Mouse (Mus musculus) A20 (cell line): ENCODE measurements around the gene Tenm2.

Experiments
- DNase-seq: peaks from one replicate; pipeline ENCODE4 v3.0.0-alpha.2; 2011; ENCODE audit warnings: low read depth, low spot score

The Tenm2 gene

DNA sequence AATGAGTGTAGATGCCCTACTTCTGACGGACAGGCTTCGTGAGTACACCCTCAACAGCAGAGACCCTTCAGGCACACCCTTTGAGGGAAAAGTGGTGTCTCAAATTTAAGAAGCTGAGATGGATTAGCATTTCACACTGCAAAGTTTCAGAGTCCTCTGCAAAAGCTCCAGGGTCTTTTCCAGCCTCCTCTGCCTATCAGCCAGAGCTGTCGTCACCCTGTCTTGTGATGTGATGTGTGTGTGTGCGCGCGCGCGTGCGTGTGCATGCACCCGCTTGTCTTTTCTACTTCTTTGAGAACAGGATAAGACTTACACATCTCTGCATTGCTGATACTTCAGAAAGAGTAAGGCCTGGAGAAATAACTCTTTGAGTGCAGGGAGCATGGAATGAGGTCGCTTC lies 1179.2 kb downstream of the Tenm2 start:
- DNase-seq, result no peak

- no peak for DNase-seq
These were observed 1181.4 kb downstream of the Tenm2 start for GRCm38 (mm10) chr11:36054323-36054722.

GRCm38 (mm10) chr11:36053457-36053856 lies 1182.3 kb downstream of the Tenm2 start:
- no peak for DNase-seq

GRCm38 (mm10) chr11:36052598-36052997 lies 1183.2 kb downstream of the Tenm2 start:
- no peak for DNase-seq

DNA sequence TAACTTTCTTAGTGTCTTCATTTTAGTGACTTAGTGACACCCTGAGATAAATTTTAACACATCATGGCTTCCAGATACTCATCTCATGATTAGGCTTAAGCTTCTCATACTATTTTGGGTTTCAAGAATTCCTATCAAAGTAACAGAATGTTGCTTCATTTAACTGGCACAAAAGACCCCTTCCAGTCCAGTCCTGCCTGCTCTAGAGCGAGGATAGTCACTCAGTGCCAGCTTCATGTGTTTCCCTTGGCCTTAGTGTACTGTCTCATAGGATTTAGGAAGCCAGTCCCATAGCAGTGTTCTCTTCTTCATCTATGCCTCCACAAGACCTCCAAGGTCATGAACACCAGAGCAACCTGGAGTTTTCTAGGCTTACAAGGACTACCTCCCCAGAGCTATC lies 1183.7 kb downstream of the Tenm2 start:
- no peak for DNase-seq

- DNase-seq, result no peak
These were observed 1186.2 kb downstream of the Tenm2 start for GRCm38 (mm10) chr11:36049547-36049946.

GRCm38 (mm10) chr11:36045681-36046276 lies 1190.0 kb downstream of the Tenm2 start:
- DNase-seq, result peak; percentile 77

DNA sequence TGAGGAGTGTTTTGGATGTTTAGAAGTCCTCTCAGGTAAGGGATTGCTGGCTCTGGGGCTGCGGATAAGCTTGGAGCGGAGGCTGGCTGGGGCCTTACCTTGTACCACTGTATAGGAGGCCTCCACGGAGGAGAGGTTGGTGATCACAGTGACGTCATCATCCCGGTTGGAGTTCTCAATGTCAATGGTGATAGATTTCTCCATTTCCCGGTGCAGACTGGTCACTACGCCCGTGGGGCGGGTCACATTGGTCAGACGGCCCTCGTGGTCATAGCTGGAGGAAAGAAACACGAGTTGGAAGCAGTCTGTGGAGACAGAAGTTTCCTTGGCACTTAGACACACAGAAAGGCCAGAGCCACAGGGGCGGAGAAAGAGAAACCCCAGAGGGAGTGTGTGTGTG lies 1194.4 kb downstream of the Tenm2 start:
- no peak for DNase-seq

DNA sequence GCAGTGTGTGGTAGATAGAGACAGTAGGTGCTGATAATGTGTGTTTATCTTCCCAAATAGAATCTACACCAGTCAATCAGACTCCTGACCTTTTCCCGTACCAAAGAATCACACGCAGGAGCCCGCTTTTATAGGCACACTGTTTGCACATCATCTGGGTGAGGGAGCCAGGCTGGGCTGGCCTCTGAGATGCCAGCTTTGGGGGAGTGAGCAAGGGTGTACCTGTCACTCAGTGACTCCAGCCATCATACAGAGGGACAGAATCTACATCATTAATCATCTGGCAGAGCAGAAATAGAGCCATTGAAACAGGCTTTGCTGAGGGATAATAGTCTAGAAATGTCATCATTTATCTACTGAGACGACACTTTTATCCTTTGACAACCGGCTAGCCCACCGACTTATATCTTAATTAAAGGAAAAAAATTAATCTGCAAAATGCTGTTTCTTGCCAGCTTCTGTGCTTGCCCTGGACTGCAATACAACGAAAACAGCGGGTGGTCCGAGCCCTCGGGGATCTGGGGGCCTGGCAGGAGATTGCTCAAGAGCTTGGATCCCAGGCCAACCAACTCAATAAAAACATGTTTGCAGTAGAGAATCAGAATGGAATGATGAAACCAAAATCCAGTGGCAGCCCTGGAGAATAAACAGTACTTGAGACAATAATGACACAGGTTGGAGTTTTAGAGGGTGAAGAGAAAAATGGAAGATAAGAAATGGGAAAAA lies 1195.1 kb downstream of the Tenm2 start:
- no peak for DNase-seq

DNA sequence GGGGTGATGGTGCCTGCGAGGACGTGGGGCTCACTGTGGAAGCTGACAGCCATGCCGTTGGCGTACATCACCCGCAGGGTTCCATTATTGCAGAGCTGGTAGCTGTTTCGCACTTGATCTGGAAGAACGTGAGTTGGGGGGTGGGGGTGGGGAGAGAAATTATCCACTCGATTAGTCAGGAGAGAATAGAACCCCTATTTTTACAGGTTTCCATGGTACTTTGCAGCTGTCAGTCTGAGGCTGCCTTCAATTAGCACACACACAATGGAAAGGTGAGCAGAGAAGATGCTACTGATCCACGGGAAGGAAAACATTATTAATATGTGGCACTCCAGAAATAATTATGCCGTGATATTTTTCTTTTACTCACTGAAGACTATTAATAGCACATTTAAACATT lies 1195.9 kb downstream of the Tenm2 start:
- no peak for DNase-seq

DNA sequence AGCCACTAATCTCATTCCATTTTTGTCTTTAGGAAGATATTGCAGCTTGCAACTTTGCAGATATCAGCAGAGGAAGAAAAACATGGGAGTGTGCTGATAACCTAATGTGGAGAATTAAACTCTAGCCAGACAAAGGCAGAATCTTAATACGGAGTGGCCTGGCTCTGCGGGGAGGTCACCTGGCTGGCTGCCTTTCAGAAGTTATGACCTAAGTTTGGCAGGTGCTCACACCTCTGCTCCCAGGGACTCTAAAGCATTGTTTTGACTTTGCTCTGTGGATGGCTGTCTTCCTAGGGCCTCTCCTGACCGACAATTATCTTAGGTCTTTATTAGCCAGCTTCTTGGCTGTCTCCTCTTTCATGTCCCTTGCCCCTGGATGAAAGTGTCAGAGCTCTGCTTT lies 1197.4 kb downstream of the Tenm2 start:
- no peak for DNase-seq

DNA sequence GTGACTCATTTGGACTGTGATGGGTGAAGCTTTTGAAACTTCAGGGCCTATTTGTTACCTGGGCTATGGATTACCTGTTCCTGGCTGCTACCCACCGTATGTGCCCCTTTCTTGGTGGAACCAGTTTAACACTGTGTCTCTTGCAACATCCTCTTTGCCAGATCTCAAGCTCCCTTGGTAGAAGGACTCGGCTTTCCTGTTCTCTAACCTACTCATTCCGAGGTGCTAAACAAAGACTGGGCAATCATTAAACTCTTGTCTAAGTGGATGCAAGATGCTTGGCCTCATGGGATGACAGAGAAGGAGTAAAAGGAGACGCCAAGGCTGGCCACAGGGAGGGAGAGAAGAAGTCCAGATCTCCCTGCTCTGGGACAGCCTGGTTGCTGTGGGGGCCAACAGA lies 1198.5 kb downstream of the Tenm2 start:
- no peak for DNase-seq

GRCm38 (mm10) chr11:36036061-36036695 lies 1199.6 kb downstream of the Tenm2 start:
- no peak for DNase-seq

GRCm38 (mm10) chr11:36031751-36032150 lies 1204.0 kb downstream of the Tenm2 start:
- DNase-seq, result no peak

DNA sequence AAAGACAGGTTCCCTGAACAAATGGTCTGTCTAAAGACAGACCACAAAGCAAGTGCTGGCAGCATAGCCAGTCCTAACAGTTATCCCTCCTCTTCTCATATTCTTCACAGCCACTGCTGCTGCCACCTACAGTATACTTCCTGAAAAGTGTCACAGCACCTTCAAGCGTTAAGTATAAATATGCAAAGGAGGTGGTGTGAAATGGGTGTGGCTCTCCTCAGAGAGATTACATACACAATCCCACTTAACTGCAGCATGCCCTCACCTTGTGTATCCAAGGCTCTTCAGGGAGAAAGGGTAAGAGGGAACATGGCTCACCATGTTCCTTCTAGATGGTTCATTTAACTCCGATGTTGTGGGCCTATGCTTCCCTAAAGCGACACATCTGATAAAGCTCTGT lies 1215.8 kb downstream of the Tenm2 start:
- DNase-seq, result no peak

DNA sequence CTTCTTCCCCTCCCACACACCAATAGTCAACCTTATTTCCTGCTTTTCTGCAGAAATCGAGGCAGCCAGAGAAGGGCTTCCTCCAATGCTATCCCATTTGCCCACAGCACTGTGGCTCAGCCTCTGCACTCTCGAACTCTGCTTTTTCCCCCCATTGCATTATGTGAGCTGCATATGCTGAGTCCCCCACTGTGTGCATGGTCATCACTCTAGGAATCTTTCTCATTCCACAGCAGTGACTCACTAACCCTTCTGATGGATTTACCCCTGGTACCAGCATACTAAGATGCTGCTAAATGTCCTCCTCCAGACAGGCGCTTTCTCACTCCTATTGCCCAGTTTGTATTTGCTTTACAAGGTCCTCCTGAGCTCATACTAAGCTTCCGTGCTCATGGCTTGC lies 1222.6 kb downstream of the Tenm2 start:
- DNase-seq, result no peak

GRCm38 (mm10) chr11:36009281-36010208 lies 1226.2 kb downstream of the Tenm2 start:
- no peak for DNase-seq

DNA sequence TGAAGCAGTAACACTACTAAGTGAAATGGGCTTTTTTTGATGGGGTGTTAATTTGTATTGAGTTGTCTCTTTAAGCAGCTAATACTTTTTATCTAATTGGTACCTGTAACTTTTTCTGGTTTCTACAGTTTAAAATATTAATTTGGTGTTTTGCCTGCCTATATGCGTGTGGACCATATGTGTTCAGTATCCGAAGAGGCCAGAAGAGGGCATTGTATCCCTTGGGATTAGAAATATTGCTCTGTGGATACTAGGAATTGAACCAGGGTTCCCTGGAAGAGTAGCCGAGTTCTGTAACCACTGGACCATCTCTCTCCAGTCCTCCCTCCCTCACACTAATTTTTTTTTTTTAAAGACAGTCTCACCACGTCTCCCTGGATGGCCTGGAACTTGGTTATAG lies 1232.9 kb downstream of the Tenm2 start:
- no peak for DNase-seq

DNA sequence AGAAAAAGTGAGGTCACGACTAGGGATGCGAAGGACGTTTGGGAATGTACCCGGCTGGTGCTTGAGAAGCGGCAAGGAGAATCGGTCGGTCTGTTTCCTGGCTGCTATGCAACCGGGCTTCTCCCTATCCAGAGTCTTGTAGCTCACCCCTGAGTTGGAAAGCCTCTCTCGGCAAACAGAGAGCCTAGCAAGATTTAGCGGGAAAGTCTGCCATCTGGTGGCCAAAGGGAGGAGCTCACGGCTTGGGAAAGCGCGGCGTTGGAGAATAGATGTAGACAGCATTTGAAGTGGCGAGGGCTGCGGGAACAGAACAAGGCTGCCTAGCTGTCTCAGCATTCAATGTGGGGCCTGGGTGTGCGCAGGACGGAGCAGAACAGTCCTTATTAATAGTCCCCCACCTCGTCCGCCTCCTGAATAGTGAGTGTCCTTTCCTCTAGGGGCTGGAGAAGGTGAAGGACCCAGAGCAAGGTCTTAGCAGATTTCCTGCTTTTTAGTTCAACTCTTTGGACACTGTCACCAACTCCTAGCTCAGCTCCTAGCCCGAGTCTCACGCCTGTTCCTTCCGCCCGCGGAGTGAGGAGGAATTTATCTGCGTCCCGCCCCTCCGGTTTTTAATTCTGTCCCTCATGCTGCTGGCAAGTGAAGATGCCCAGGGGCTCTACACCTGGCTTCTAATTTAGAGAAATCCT lies 1234.3 kb downstream of the Tenm2 start:
- DNase-seq, result peak; percentile 66

DNA sequence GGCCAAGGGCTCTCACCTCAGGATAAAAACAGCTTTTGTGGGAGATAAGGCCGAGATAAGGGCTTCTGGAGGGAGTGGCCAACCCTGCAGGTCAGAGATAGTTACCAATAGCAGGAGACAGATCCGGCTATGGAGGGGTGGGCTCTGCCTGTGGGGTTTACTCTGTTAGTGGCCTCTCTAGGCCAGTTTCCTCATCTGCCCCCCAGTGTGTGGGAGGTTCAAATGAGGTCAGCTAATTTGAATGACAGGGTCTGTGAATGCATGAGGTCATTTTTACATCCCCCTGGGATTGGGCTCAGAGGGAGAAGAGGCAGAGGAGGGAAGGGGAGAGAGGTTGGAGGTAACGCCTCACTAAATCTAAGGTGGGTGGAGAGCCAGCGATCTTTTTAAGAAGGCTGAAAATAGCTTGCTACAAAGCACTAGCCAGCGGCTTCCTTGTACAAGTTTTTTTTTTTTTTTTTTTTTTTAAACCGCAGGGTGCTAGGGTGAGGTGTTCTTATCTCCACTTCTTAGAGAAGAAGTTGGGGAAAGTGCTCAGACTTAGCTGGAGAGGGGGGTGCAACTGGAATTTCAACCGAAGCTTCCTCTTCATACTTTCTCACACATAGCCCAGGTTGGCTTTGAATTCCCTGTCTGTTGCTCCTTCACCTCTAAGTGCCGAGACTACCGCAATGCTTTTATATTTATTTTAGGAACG lies 1235.0 kb downstream of the Tenm2 start:
- no peak for DNase-seq

DNA sequence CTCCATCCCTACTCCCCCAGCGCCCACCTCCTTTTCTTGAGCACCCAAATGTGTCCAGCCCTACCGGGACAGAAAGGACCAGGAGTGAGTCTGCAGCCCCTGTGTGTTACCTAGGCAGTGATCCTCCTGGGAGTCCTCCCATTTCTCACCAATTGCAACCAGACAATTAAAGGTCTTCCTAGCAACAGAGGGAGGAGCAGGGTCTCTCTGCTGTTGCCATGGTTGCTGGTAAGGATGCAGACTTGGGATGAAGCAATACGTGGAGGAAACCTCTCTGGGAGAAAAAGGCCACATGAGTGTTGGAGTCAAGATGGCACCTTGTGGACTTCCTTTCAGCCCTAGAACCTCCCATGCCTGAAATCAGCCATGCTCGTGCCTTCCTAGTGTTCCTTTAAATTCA lies 1235.7 kb downstream of the Tenm2 start:
- no peak for DNase-seq
